Mouse (Mus musculus): ENCODE data around the gene Tead3. TPM values are rescaled to one million over a fixed set of nuclear protein-coding genes. Genes with fewer than 3 reads are reported as not detected.

The Tead3 gene
- polyA plus RNA-seq, 1 experiment, result 15.7 TPM

- peak within 1 kb of the TSS; percentile 36 for H3K27ac ChIP-seq (ENCODE audit: insufficient read depth, low read depth, low read length)
- H3K27me3 ChIP-seq (replicated peaks; ENCODE audit: control insufficient read depth, insufficient read depth, low read length), result no peaks in the 10 kb centered on the region
- H3K4me3 ChIP-seq (ENCODE audit: insufficient read depth, low read depth, low read length), result peak within 1 kb of the TSS; percentile 71
- peaks cover 6% of the 10 kb centered on the region; the same call in 1 of the 2 replicates for H3K4me1 ChIP-seq (ENCODE audit: control insufficient read depth, insufficient read depth, low read length)
- peak; percentile 60 for TF ChIP-seq POLR2A (IDR thresholded peaks at IDR 0.05; ENCODE audit: low read depth, low read length)
- no peak for TF ChIP-seq CTCF (conservative IDR thresholded peaks at IDR 0.05; ENCODE audit: insufficient read depth, insufficient read length, low read depth, low read length)
- under 1% methylated on average over 65 of the region's 69 CpGs for WGBS
- no peaks in the 10 kb centered on the region for H3K36me3 ChIP-seq (ENCODE audit: control insufficient read depth, insufficient read depth, low read length)
- peak; percentile 99 for DNase-seq
Measured at GRCm38 (mm10) chr17:28313212-28313879, 37.3 kb downstream of the Tead3 start, which contains the start of gene Fance. Gene Fance (plus strand): TSS chr17:28313519.

GRCm38 (mm10) chr17:28312232-28313211 is 38.1 kb downstream of the Tead3 start:
- no peak for DNase-seq
- TF ChIP-seq CTCF (conservative IDR thresholded peaks at IDR 0.05; ENCODE audit: insufficient read depth, insufficient read length, low read depth, low read length), result no peak; the same call in 1 of the 2 replicates
- no peak for TF ChIP-seq POLR2A (IDR thresholded peaks at IDR 0.05; ENCODE audit: low read depth, low read length)
- Histone ChIP-seq H3K27ac (ENCODE audit: insufficient read depth, low read depth, low read length) (no peak overlapping the region), H3K4me1 (ENCODE audit: control insufficient read depth, insufficient read depth, low read length) (peaks cover 6% of the 10 kb centered on the region; the same call in 1 of the 2 replicates), H3K4me3 (ENCODE audit: insufficient read depth, low read depth, low read length) (peak overlapping the region; percentile 19; the same call in 1 of the 2 replicates), H3K36me3 (ENCODE audit: control insufficient read depth, insufficient read depth, low read length) (no peaks in the 10 kb centered on the region), H3K27me3 (replicated peaks; ENCODE audit: control insufficient read depth, insufficient read depth, low read length) (no peaks in the 10 kb centered on the region)
- 29% methylated on average over 17 of the region's 17 CpGs for WGBS

- peaks cover 6% of the 10 kb centered on the region; the same call in 1 of the 2 replicates for H3K4me1 ChIP-seq (ENCODE audit: control insufficient read depth, insufficient read depth, low read length)
- no peak for DNase-seq
- H3K36me3 ChIP-seq (ENCODE audit: control insufficient read depth, insufficient read depth, low read length), result no peaks in the 10 kb centered on the region
- H3K27ac ChIP-seq (ENCODE audit: insufficient read depth, low read depth, low read length), result no peak overlapping the region
- WGBS, result 79% methylated on average over 5 of the region's 5 CpGs
- H3K27me3 ChIP-seq (replicated peaks; ENCODE audit: control insufficient read depth, insufficient read depth, low read length), result no peaks in the 10 kb centered on the region
- H3K4me3 ChIP-seq (ENCODE audit: insufficient read depth, low read depth, low read length), result no peak overlapping the region
- TF ChIP-seq CTCF (conservative IDR thresholded peaks at IDR 0.05; ENCODE audit: insufficient read depth, insufficient read length, low read depth, low read length) (no peak), POLR2A (IDR thresholded peaks at IDR 0.05; ENCODE audit: low read depth, low read length) (no peak)
Measured at GRCm38 (mm10) chr17:28311366-28312132, 39.1 kb downstream of the Tead3 start.

GRCm38 (mm10) chr17:28310831-28311230 is 39.8 kb downstream of the Tead3 start:
- TF ChIP-seq CTCF (conservative IDR thresholded peaks at IDR 0.05; ENCODE audit: insufficient read depth, insufficient read length, low read depth, low read length) (no peak), POLR2A (IDR thresholded peaks at IDR 0.05; ENCODE audit: low read depth, low read length) (no peak)
- 87% methylated on average over 3 of the region's 3 CpGs for WGBS

GRCm38 (mm10) chr17:28308297-28309195 is 42.1 kb downstream of the Tead3 start:
- no peak overlapping the region for H3K4me3 ChIP-seq (ENCODE audit: insufficient read depth, low read depth, low read length)
- no peaks in the 10 kb centered on the region for H3K36me3 ChIP-seq (ENCODE audit: control insufficient read depth, insufficient read depth, low read length)
- TF ChIP-seq POLR2A (IDR thresholded peaks at IDR 0.05; ENCODE audit: low read depth, low read length), result no peak
- peak; percentile 93 for TF ChIP-seq CTCF (conservative IDR thresholded peaks at IDR 0.05; ENCODE audit: insufficient read depth, insufficient read length, low read depth, low read length)
- H3K27me3 ChIP-seq (replicated peaks; ENCODE audit: control insufficient read depth, insufficient read depth, low read length), result no peaks in the 10 kb centered on the region
- 7% methylated on average over 18 of the region's 18 CpGs for WGBS
- peak; percentile 90 for DNase-seq
- no peaks in the 10 kb centered on the region for H3K4me1 ChIP-seq (ENCODE audit: control insufficient read depth, insufficient read depth, low read length)
- H3K27ac ChIP-seq (ENCODE audit: insufficient read depth, low read depth, low read length), result no peak overlapping the region

More at GRCm38 (mm10) chr17:28310831-28311230, 39.8 kb downstream of the Tead3 start:
- no peak for DNase-seq
- no peak overlapping the region for H3K27ac ChIP-seq (ENCODE audit: insufficient read depth, low read depth, low read length)
- H3K4me3 ChIP-seq (ENCODE audit: insufficient read depth, low read depth, low read length), result no peak overlapping the region
- no peaks in the 10 kb centered on the region for H3K27me3 ChIP-seq (replicated peaks; ENCODE audit: control insufficient read depth, insufficient read depth, low read length)
- H3K36me3 ChIP-seq (ENCODE audit: control insufficient read depth, insufficient read depth, low read length), result no peaks in the 10 kb centered on the region
- peaks cover 6% of the 10 kb centered on the region; the same call in 1 of the 2 replicates for H3K4me1 ChIP-seq (ENCODE audit: control insufficient read depth, insufficient read depth, low read length)

- Histone ChIP-seq H3K36me3 (ENCODE audit: control insufficient read depth, insufficient read depth, low read length) (no peaks in the 10 kb centered on the region), H3K4me3 (ENCODE audit: insufficient read depth, low read depth, low read length) (no peak overlapping the region), H3K27ac (ENCODE audit: insufficient read depth, low read depth, low read length) (no peak overlapping the region), H3K4me1 (ENCODE audit: control insufficient read depth, insufficient read depth, low read length) (no peaks in the 10 kb centered on the region), H3K27me3 (replicated peaks; ENCODE audit: control insufficient read depth, insufficient read depth, low read length) (no peaks in the 10 kb centered on the region)
- DNase-seq, result no peak
- WGBS, result 72% methylated on average over 10 of the region's 10 CpGs
- TF ChIP-seq POLR2A (IDR thresholded peaks at IDR 0.05; ENCODE audit: low read depth, low read length) (no peak), CTCF (conservative IDR thresholded peaks at IDR 0.05; ENCODE audit: insufficient read depth, insufficient read length, low read depth, low read length) (no peak)
Measured at GRCm38 (mm10) chr17:28305172-28305571, 45.4 kb downstream of the Tead3 start.
